Mouse (Mus musculus): Measurements from ENCODE around the gene Ly6g6c.

GRCm38 (mm10) chr17:35096597-35096996 lies 31.4 kb downstream of the Ly6g6c start:
- TF ChIP-seq CTCF (IDR thresholded peaks at IDR 0.05; ENCODE audit: low read depth) (no peak), EP300 (IDR thresholded peaks at IDR 0.05; ENCODE audit: low read depth) (no peak)

Measured in liver, postnatal 0 days (tissue).